Mouse (Mus musculus): ENCODE data around the gene Rbm33. TPM values are rescaled to one million over a fixed set of nuclear protein-coding genes. Genes with fewer than 3 reads are reported as not detected.

Gene Rbm33
- polyA plus RNA-seq (2016; fragmentation: Nextera tagmentation; extraction: Ambion mirVana): 16.0 and 18.1 TPM in 2 replicates

DNA sequence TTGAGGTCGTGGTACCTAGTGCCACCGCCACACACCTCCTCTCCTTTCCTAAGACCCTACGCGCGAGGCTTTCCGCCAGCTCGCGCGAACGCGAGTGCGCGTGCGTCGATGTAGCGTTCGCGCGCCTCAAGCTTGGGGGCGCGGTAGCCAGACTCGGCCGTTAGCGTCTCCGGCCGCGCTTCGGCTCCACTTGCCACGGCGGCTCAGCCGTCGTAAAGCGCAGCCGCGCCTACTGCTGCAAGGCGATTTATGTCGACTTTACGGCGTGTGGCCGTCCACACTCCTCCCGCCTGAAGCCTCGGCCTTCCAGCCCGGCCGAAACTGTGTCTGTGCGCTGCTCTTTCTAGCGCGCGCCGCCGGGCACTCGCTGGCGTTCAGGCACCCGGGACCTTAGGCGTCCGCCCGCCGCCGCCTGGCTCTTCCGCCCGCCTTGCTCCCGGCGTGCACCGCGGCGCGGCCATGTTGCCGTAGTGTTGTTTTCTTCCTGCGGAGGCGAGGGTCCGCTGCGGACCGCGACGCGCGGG, at the start of gene Rbm33:
Gene Rbm33, plus strand, starts transcription at position 400 of the 524 bp plus-strand sequence.
- Histone ChIP-seq H3K4me1 (replicated peaks) (peaks cover 18% of the 10 kb centered on the region), H3K36me3 (no peaks in the 10 kb centered on the region), H3K4me2 (peak within 1 kb of the TSS; percentile 68), H3K27ac (peak within 1 kb of the TSS; percentile 100), H3K27me3 (no peaks in the 10 kb centered on the region), H3K9me3 (no peaks in the 10 kb centered on the region), H3K4me3 (replicated peaks) (peak within 1 kb of the TSS; percentile 96), H3K9ac (replicated peaks) (peak within 1 kb of the TSS; percentile 100)
- ATAC-seq (ENCODE audit: insufficient number of reproducible peaks, insufficient read depth, low FRiP score, low TSS enrichment, low read depth): peak; percentile 88
- under 1% methylated on average over 69 of the region's 76 CpGs for WGBS

DNA sequence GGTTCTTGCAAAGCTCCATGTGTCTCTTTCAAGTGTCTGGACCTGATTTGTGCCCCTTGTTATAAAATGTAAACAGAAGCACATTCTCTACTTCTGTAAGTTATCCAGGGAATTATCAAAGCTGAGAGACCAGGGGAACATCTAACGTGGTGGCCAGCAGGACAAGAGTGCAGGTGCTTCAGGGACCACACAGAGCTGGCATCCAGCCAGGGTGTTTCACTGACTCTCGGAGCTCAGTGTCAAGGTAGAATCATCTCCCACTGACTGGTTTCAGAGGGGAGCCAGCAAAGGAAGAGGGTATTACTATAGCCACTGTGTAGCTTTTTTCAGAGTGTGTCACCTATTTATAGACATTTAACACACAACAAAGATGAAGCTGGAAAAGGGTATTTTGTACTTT, 49.3 kb upstream of the Rbm33 start:
- 36% methylated on average over 2 of the region's 2 CpGs for WGBS
- no peak overlapping the region for H3K4me2 ChIP-seq
- no peaks in the 10 kb centered on the region for H3K9me3 ChIP-seq
- H3K4me1 ChIP-seq (replicated peaks): no peaks in the 10 kb centered on the region
- no peaks in the 10 kb centered on the region for H3K27me3 ChIP-seq
- no peak overlapping the region for H3K4me3 ChIP-seq (replicated peaks)
- no peak for ATAC-seq (ENCODE audit: insufficient number of reproducible peaks, insufficient read depth, low FRiP score, low TSS enrichment, low read depth)
- H3K9ac ChIP-seq (replicated peaks): no peak overlapping the region
- no peak overlapping the region for H3K27ac ChIP-seq
- H3K36me3 ChIP-seq: no peaks in the 10 kb centered on the region

DNA sequence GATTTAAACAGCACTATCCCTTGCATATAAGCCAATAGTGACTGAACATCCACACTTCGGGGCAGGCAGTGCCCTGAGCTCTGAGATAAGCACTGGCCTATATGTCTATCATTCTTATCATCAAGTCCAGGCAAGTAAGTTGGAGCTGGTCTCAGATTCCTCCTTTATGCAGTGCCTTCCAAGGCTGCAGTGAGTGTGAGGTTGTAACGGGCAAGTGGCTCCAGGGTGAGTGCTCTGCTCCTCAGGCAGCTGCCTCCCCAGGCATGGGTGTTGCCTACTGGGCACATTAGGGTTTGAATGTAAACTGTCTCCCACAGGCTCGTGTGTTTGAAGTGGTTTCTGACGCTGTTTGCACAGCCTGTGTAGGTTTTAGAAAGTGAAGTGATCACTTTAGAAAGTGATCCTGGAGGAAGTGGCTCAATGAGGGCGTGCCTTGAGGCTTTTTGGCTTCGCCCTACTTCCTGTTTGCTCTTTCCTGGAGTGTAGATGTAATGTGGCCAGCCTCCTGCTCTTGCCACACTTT, 47.4 kb upstream of the Rbm33 start:
- H3K27ac ChIP-seq: no peak overlapping the region
- H3K4me3 ChIP-seq (replicated peaks): no peak overlapping the region
- 50% methylated on average over 6 of the region's 6 CpGs for WGBS
- H3K9ac ChIP-seq (replicated peaks): no peak overlapping the region
- H3K36me3 ChIP-seq: no peaks in the 10 kb centered on the region
- H3K27me3 ChIP-seq: no peaks in the 10 kb centered on the region
- no peak overlapping the region for H3K4me2 ChIP-seq
- no peaks in the 10 kb centered on the region for H3K4me1 ChIP-seq (replicated peaks)
- H3K9me3 ChIP-seq: no peaks in the 10 kb centered on the region
- ATAC-seq (ENCODE audit: insufficient number of reproducible peaks, insufficient read depth, low FRiP score, low TSS enrichment, low read depth): no peak

DNA sequence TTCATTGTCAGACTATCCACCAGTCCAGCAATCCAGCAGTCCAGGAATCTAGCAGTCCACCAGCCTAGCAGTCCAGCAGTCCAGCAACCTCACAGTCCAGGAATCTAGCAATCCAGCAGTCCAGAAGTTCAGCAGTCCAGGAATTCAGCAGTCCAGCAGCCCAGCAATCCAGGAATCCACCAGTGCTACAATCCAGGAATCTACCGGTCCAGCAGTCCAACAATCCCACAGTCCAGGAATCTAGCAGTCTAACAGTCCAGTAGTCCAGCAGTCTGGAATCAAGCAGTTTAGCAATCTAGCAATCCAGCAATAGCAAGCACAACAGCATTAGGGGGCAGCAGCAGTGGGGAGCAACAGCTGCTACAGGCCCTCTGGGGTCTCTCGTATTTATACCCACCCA, 44.1 kb upstream of the Rbm33 start:
- no peak overlapping the region for H3K4me2 ChIP-seq
- H3K9ac ChIP-seq (replicated peaks): no peak overlapping the region
- H3K4me3 ChIP-seq (replicated peaks): no peak overlapping the region
- H3K27ac ChIP-seq: no peak overlapping the region
- ATAC-seq (ENCODE audit: insufficient number of reproducible peaks, insufficient read depth, low FRiP score, low TSS enrichment, low read depth): no peak
- H3K27me3 ChIP-seq: no peaks in the 10 kb centered on the region
- H3K36me3 ChIP-seq: no peaks in the 10 kb centered on the region
- no peaks in the 10 kb centered on the region for H3K4me1 ChIP-seq (replicated peaks)
- no peaks in the 10 kb centered on the region for H3K9me3 ChIP-seq
- 76% methylated on average over 2 of the region's 2 CpGs for WGBS

DNA sequence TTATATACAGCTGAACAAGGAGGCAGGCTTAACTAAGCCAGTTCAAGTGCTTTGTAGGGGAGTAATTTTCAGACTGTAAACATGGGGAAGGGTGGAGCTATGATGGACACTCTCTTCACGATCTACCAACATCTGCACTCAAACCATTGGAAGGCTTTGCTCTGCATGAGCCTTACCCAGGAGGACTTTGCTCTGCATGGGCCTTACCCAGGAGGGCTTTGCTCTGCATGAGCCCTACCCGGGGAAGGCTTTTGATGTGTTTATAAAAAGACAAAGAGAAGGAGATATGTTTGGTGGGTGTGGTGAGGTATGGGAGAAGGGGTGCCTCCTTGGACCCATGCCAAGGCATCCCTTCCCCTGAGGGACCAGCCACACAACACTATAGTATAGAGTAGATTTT, 39.6 kb upstream of the Rbm33 start:
- Histone ChIP-seq H3K4me2 (no peak overlapping the region), H3K9me3 (no peaks in the 10 kb centered on the region), H3K4me1 (replicated peaks) (no peaks in the 10 kb centered on the region), H3K36me3 (no peaks in the 10 kb centered on the region), H3K27me3 (no peaks in the 10 kb centered on the region), H3K9ac (replicated peaks) (no peak overlapping the region), H3K4me3 (replicated peaks) (no peak overlapping the region), H3K27ac (no peak overlapping the region)
- WGBS: 63% methylated on average over 2 of the region's 2 CpGs
- ATAC-seq (ENCODE audit: insufficient number of reproducible peaks, insufficient read depth, low FRiP score, low TSS enrichment, low read depth): no peak

DNA sequence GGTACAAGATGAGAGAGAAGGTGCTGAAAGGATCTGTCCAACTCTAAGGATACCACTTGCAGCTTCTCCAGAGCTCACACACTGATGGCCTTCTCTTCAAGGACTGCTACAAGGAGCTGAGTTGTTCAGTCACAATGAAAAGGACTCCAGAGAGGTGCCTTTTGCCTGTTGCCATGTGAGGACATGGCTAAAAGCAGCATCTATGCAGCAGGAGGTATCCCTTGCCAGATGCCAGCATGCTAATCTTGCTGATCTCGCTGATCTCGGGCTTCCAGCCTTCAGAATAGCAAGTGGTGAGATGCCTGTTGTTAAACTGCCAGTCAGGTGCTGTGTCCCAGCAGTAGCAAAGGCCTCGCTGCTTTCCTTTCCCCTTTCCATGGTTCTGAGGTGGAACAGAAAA, 27.8 kb upstream of the Rbm33 start:
- Histone ChIP-seq H3K9ac (replicated peaks) (no peak overlapping the region), H3K9me3 (no peaks in the 10 kb centered on the region), H3K4me1 (replicated peaks) (no peaks in the 10 kb centered on the region), H3K27ac (no peak overlapping the region), H3K4me3 (replicated peaks) (no peak overlapping the region), H3K36me3 (no peaks in the 10 kb centered on the region), H3K4me2 (no peak overlapping the region), H3K27me3 (no peaks in the 10 kb centered on the region; the same call in 1 of the 2 replicates)
- 41% methylated on average over 3 of the region's 3 CpGs for WGBS
- ATAC-seq (ENCODE audit: insufficient number of reproducible peaks, insufficient read depth, low FRiP score, low TSS enrichment, low read depth): no peak

DNA sequence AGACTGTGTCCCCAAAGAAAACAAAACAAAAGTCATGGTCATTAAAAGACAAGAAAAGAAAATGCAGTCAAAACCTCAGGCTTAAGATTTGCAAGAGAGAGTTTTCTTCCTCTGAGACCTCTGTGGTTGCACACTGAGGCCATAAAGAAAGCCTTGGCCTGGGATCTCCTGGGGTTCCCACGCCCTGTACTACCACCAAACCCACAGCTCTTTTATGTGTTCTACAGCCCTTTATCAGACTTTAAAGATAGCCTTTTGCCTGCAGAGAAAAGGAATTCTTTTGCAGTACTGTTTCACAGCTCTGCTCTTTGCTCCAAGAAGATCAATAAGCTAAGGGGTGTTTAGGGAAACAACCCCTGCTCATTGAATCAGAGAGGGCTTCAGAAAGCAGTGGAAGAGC, 26.3 kb upstream of the Rbm33 start:
- Histone ChIP-seq H3K27me3 (no peaks in the 10 kb centered on the region; the same call in 1 of the 2 replicates), H3K4me3 (replicated peaks) (no peak overlapping the region), H3K27ac (no peak overlapping the region), H3K4me2 (no peak overlapping the region), H3K9ac (replicated peaks) (no peak overlapping the region), H3K36me3 (no peaks in the 10 kb centered on the region), H3K4me1 (replicated peaks) (no peaks in the 10 kb centered on the region), H3K9me3 (no peaks in the 10 kb centered on the region)
- ATAC-seq (ENCODE audit: insufficient number of reproducible peaks, insufficient read depth, low FRiP score, low TSS enrichment, low read depth): no peak
- 50% methylated on average over 1 of the region's 1 CpGs for WGBS

DNA sequence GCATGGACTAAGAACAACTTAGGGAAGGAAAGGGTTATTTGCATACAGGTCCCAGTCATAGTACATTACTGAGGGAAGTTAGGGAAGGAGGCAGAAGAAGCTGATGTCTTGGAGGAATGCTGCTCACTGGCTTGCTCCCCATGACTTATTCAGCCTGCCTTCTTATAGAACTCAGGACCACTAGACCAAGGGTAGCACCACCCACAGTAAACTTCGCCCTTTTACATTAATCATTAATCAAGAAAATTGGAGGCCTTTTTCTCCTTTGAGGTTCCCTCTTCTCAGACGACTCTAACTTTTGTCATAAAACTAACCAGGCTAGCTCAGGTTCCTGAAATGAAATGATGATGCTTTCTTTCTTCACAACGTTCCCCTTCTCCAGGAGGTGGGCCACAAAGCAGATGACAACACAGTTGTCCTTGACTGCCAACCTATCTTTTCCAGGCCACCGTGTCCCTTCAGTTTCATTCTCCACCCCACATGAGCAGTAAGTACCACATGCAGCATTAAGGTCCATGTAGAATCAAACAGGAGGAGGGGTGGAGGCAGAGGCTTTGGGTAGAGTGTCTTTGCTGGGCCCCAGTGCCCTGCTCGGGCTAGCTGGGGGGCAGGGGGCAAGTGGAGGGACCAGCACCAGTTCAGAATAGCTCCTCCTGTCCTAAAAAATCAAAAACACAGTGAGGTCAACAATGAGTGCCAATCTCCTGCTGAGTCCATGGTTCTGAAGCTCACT, 25.6 kb upstream of the Rbm33 start:
- no peaks in the 10 kb centered on the region for H3K36me3 ChIP-seq
- H3K27me3 ChIP-seq: no peaks in the 10 kb centered on the region; the same call in 1 of the 2 replicates
- no peaks in the 10 kb centered on the region for H3K9me3 ChIP-seq
- WGBS: 73% methylated on average over 5 of the region's 5 CpGs
- H3K4me1 ChIP-seq (replicated peaks): no peaks in the 10 kb centered on the region
- no peak overlapping the region for H3K4me2 ChIP-seq
- no peak for ATAC-seq (ENCODE audit: insufficient number of reproducible peaks, insufficient read depth, low FRiP score, low TSS enrichment, low read depth)
- H3K27ac ChIP-seq: no peak overlapping the region
- H3K4me3 ChIP-seq (replicated peaks): no peak overlapping the region
- no peak overlapping the region for H3K9ac ChIP-seq (replicated peaks)

DNA sequence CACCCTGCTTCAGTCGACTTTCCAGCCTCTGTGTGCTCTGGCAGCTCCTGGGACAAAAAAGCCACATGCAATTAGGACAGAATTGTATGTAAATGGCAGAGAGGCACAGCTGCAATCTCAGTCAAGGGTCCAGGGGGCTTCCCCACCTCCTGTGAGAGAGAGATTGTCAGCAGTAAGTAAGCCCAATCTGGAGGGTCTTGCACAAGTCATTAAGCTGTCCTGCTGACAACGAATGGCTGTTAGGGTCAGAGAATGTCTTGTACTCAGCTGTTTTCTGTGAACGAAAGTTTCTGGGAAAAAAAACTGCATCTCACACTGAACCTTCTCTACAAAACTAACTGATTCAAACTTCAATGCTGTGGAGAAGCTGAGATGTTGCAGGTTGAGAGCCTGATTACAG, 24.6 kb upstream of the Rbm33 start:
- no peaks in the 10 kb centered on the region for H3K4me1 ChIP-seq (replicated peaks)
- H3K27ac ChIP-seq: no peak overlapping the region
- no peak overlapping the region for H3K4me2 ChIP-seq
- H3K36me3 ChIP-seq: no peaks in the 10 kb centered on the region
- H3K27me3 ChIP-seq: no peaks in the 10 kb centered on the region; the same call in 1 of the 2 replicates
- H3K9ac ChIP-seq (replicated peaks): no peak overlapping the region
- H3K9me3 ChIP-seq: no peaks in the 10 kb centered on the region
- 28% methylated on average over 3 of the region's 3 CpGs for WGBS
- ATAC-seq (ENCODE audit: insufficient number of reproducible peaks, insufficient read depth, low FRiP score, low TSS enrichment, low read depth): no peak
- no peak overlapping the region for H3K4me3 ChIP-seq (replicated peaks)

DNA sequence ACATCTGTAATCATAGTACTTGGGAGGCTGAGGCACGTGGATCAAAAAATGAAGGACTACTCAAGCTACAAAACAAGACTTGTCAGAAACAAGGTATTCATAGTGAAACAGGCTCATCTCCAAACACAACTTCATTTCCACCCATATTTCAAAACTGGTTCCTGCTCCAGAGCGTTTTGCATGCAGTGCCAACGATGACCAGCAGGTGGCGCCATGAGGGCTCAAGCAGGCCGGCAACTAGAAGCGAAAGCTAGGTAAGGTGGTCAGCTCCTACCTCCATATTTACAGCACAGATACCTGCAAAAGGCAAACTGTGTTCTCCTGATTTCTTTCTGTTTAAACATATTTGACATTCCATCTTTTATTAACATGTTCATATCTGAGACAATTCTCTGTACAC, 22.9 kb upstream of the Rbm33 start:
- Histone ChIP-seq H3K36me3 (no peaks in the 10 kb centered on the region), H3K4me2 (no peak overlapping the region), H3K27ac (no peak overlapping the region), H3K9me3 (no peaks in the 10 kb centered on the region), H3K4me3 (replicated peaks) (no peak overlapping the region), H3K4me1 (replicated peaks) (no peaks in the 10 kb centered on the region), H3K27me3 (no peaks in the 10 kb centered on the region; the same call in 1 of the 2 replicates), H3K9ac (replicated peaks) (no peak overlapping the region)
- no peak for ATAC-seq (ENCODE audit: insufficient number of reproducible peaks, insufficient read depth, low FRiP score, low TSS enrichment, low read depth)
- 7% methylated on average over 6 of the region's 6 CpGs for WGBS

DNA sequence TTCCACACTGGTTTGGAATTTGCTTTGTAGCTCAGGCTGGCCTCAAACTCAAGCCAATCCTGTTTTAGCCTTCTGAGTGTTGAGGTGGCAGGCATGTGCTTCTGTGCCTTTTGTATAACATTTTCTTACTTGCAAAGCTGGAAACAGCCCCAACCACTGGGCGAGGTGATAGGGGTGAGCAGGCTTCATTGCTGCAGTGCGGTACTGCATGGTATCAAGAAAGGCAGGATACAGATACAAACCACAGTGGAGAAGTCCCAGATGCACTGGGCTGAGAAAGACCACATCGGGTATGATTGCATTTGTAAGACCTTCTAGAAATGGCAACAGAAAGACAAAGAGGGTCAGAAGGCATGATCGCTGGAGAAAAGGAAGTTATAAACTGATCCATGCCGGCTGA, 18.8 kb upstream of the Rbm33 start:
- no peaks in the 10 kb centered on the region for H3K9me3 ChIP-seq
- H3K4me3 ChIP-seq (replicated peaks): no peak overlapping the region
- H3K4me1 ChIP-seq (replicated peaks): no peaks in the 10 kb centered on the region
- no peak overlapping the region for H3K27ac ChIP-seq
- 81% methylated on average over 5 of the region's 5 CpGs for WGBS
- no peaks in the 10 kb centered on the region for H3K36me3 ChIP-seq
- no peaks in the 10 kb centered on the region for H3K27me3 ChIP-seq
- ATAC-seq (ENCODE audit: insufficient number of reproducible peaks, insufficient read depth, low FRiP score, low TSS enrichment, low read depth): no peak
- no peak overlapping the region for H3K9ac ChIP-seq (replicated peaks)
- H3K4me2 ChIP-seq: no peak overlapping the region

DNA sequence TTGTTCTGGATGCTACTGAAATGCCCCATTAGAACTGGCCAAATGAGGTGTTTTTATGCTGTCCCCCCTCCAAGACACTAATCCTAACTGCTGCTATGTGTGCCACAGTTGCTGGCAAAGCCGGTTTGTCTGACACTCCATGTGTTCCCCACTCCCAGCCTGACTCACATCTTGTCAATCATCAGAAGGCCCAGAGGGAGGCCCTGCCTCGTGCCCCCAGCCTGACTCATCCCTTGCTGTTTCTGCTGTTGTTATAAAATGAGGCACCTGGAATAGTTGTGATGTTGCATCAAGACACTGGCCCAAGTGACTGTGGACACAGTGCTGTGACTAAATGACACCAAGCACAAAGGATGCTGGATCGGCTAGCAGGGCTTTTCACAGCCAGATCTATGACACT, 18.2 kb upstream of the Rbm33 start:
- Histone ChIP-seq H3K9me3 (no peaks in the 10 kb centered on the region), H3K27me3 (no peaks in the 10 kb centered on the region), H3K4me3 (replicated peaks) (no peak overlapping the region), H3K4me1 (replicated peaks) (no peaks in the 10 kb centered on the region), H3K4me2 (no peak overlapping the region), H3K36me3 (no peaks in the 10 kb centered on the region), H3K9ac (replicated peaks) (no peak overlapping the region), H3K27ac (no peak overlapping the region)
- WGBS: 74% methylated on average over 3 of the region's 3 CpGs
- no peak for ATAC-seq (ENCODE audit: insufficient number of reproducible peaks, insufficient read depth, low FRiP score, low TSS enrichment, low read depth)
